ENCODE assay signal across 8 mouse cellular contexts in genomic region chr19:8714653-8715481, GRCm38 (mm10). TPM values are rescaled to one million over a fixed set of nuclear protein-coding genes. Genes with fewer than 3 reads are reported as not detected.
DNase-seq lines count a peak whose midpoint lies in the region; TF ChIP-seq lines count a peak whose summit lies in the region.

No protein-coding gene starts in this region.

- WGBS in heart, adult 2 months: 51% methylated on average over 10 of the region's 10 CpGs
- WGBS in thymus, adult 2 months: 90% methylated on average over 10 of the region's 10 CpGs

- no peak overlapping the region for H3K4me3 ChIP-seq in heart, adult 2 months
- H3K4me3 ChIP-seq in thymus, adult 2 months (ENCODE audit: control insufficient read depth, insufficient read depth, low read length): no peak overlapping the region

- H3K79me2 ChIP-seq in heart, adult 2 months (replicated peaks; ENCODE audit: control insufficient read depth, insufficient read depth, low read length): no peaks in the 10 kb centered on the region

- H3K36me3 ChIP-seq in heart, adult 2 months (ENCODE audit: control insufficient read depth, insufficient read depth, low read length): peaks cover 27% of the 10 kb centered on the region
- peaks cover 7% of the 10 kb centered on the region; the same call in 1 of the 2 replicates for H3K36me3 ChIP-seq in thymus, adult 2 months (ENCODE audit: control insufficient read depth, insufficient read depth, low read length)

- peak in 1 of 2 experiments; percentile 39 for DNase-seq in heart, adult 2 months
- DNase-seq in heart, postnatal 4 days: no peak
- DNase-seq in spleen, adult 12 weeks (ENCODE audit: low spot score): peak; percentile 62
- DNase-seq in spleen, adult 18-20 months: no peak
- DNase-seq in kidney, postnatal 36 days: peak; percentile 57 to 60
- no peak for DNase-seq in thymus, adult 2 months
- no peak for DNase-seq in urinary bladder, postnatal 25 days (ENCODE audit: low spot score)
- DNase-seq in adrenal gland, postnatal 4 days (ENCODE audit: low spot score in 2 of 2): no peak

- TF ChIP-seq EP300 in heart, adult 2 months (IDR thresholded peaks at IDR 0.05; ENCODE audit: insufficient read depth, low read depth, low read length): no peak

- TF ChIP-seq POLR2A in heart, adult 2 months (IDR thresholded peaks at IDR 0.05; ENCODE audit: insufficient read depth, low read depth, low read length): no peak
- TF ChIP-seq POLR2A in thymus, adult 2 months (IDR thresholded peaks at IDR 0.05; ENCODE audit: control insufficient read depth, extremely low read depth, insufficient read depth, low read length, poor library complexity): no peak

- H3K27ac ChIP-seq in heart, adult 2 months: peak overlapping the region; percentile 38; the same call in 1 of the 2 replicates
- H3K27ac ChIP-seq in thymus, adult 2 months (ENCODE audit: control insufficient read depth, insufficient read depth, low read length): no peak overlapping the region

- no peaks in the 10 kb centered on the region for H3K27me3 ChIP-seq in heart, adult 2 months (ENCODE audit: control insufficient read depth, insufficient read depth, low read length)
- no peaks in the 10 kb centered on the region for H3K27me3 ChIP-seq in thymus, adult 2 months (ENCODE audit: control insufficient read depth, insufficient read depth, low read length)

- 0 out of 2 replicates have a peak, but pooled peaks have one; percentile 13 for TF ChIP-seq CTCF in heart, adult 2 months (IDR thresholded peaks at IDR 0.05)
- TF ChIP-seq CTCF in thymus, adult 2 months (IDR thresholded peaks at IDR 0.05; ENCODE audit: borderline replicate concordance, control insufficient read depth, extremely low read depth, insufficient read depth, low read length, poor library complexity): no peak

- intact Hi-C loops in heart, adult 2 months (cut with DNase I): loop anchor here (10.0 kb wide), 1 partner anchor 390 kb away; no protein-coding TSS in a partner anchor

- H3K9ac ChIP-seq in heart, adult 2 months (ENCODE audit: low read depth, low read length): no peak overlapping the region

- H3K4me1 ChIP-seq in heart, adult 2 months (ENCODE audit: control insufficient read depth, insufficient read depth, low read length): peaks cover 11% of the 10 kb centered on the region
- peaks cover 13% of the 10 kb centered on the region for H3K4me1 ChIP-seq in thymus, adult 2 months (replicated peaks; ENCODE audit: control insufficient read depth, insufficient read depth, low read length)

RNA-seq across cellular contexts. Expression of gene Slc3a2, which starts 8.3 kb away (rescaled TPM):
- 10 to 100 TPM; 41.0 to 42.2 TPM for total RNA-seq in heart, adult 2 months (2021)
- polyA plus RNA-seq in heart, adult 2 months (2012; rRNA removed): 60.9 and 61.1 TPM in 2 replicates
- 10 to 100 TPM; 62.4 to 66.3 TPM for total RNA-seq in heart, postnatal 4 days (2021)
- 154 and 165 TPM in 2 replicates for polyA plus RNA-seq in thymus, adult 2 months (2012; rRNA removed)
- total RNA-seq in adrenal gland, postnatal 4 days (2021): 100 to 1,000 TPM; 161 to 174 TPM

RNA-seq across cellular contexts. Expression of gene Wdr74, which starts 20.8 kb away (rescaled TPM):
- 10 to 100 TPM; 18.7 to 19.2 TPM for total RNA-seq in heart, adult 2 months (2021)
- polyA plus RNA-seq in heart, adult 2 months (2012; rRNA removed): 15.7 and 18.2 TPM in 2 replicates
- total RNA-seq in heart, postnatal 4 days (2021): 10 to 100 TPM; 30.3 to 31.1 TPM
- 49.2 and 54.7 TPM in 2 replicates for polyA plus RNA-seq in thymus, adult 2 months (2012; rRNA removed)
- total RNA-seq in adrenal gland, postnatal 4 days (2021): 10 to 100 TPM; 64.2 to 64.3 TPM

RNA-seq across cellular contexts. Expression of gene 1700092M07Rik, which starts 25.7 kb away (rescaled TPM):
- under 1 TPM in 1 of 2 experiments, not detected in 1; 0.57 TPM for total RNA-seq in heart, adult 2 months (2021)
- 0.62 and 1.3 TPM in 2 replicates for polyA plus RNA-seq in heart, adult 2 months (2012; rRNA removed)
- total RNA-seq in heart, postnatal 4 days (2021): not detected
- not detected in 2 replicates for polyA plus RNA-seq in thymus, adult 2 months (2012; rRNA removed)
- 1 to 10 TPM; 2.3 to 2.5 TPM for total RNA-seq in adrenal gland, postnatal 4 days (2021)

RNA-seq across cellular contexts. Expression of gene Stx5a, which starts 26.3 kb away (rescaled TPM):
- 10 to 100 TPM; 23.8 to 25.3 TPM for total RNA-seq in heart, adult 2 months (2021)
- 33.4 and 49.3 TPM in 2 replicates for polyA plus RNA-seq in heart, adult 2 months (2012; rRNA removed)
- total RNA-seq in heart, postnatal 4 days (2021): 10 to 100 TPM; 43.4 to 48.5 TPM
- polyA plus RNA-seq in thymus, adult 2 months (2012; rRNA removed): 128 and 137 TPM in 2 replicates
- 100 to 1,000 TPM; 118 to 125 TPM for total RNA-seq in adrenal gland, postnatal 4 days (2021)

RNA-seq across cellular contexts. Expression of gene Nxf1, which starts 42.0 kb away (rescaled TPM):
- total RNA-seq in heart, adult 2 months (2021): 10 to 100 TPM; 35.5 to 41.8 TPM
- 66.5 and 93.2 TPM in 2 replicates for polyA plus RNA-seq in heart, adult 2 months (2012; rRNA removed)
- 10 to 100 TPM; 82.1 to 86.1 TPM for total RNA-seq in heart, postnatal 4 days (2021)
- polyA plus RNA-seq in thymus, adult 2 months (2012; rRNA removed): 170 and 191 TPM in 2 replicates
- total RNA-seq in adrenal gland, postnatal 4 days (2021): 100 to 1,000 TPM; 124 to 145 TPM

Comparison
In these comparisons a context has a peak if more than half of its experiments do, and no peak if none do; other contexts are left out.
1. DNase-seq: peak in spleen, adult 12 weeks (single experiment) and kidney, postnatal 36 days (2 of 2); none in heart, postnatal 4 days (single experiment), spleen, adult 18-20 months (0 of 2), thymus, adult 2 months (single experiment), urinary bladder, postnatal 25 days (single experiment) and adrenal gland, postnatal 4 days (0 of 2).